Mouse (Mus musculus): ENCODE results near the gene Pcbp2. TPM values are rescaled to one million over a fixed set of nuclear protein-coding genes. Genes with fewer than 3 reads are reported as not detected.

Pcbp2 gene
- polyA plus RNA-seq, 1 experiment, result 892 TPM

- Histone ChIP-seq H3ac (ENCODE audit: control insufficient read depth, insufficient read length) (no peak overlapping the region), H3K4me2 (ENCODE audit: low read depth) (no peak overlapping the region), H3K79me2 (ENCODE audit: control insufficient read depth, insufficient read depth) (no peaks in the 10 kb centered on the region), H3K27me3 (ENCODE audit: control insufficient read depth, insufficient read depth, insufficient read length) (no peaks in the 10 kb centered on the region), H3K36me3 (ENCODE audit: control insufficient read depth, insufficient read depth) (peaks cover 38% of the 10 kb centered on the region), H3K4me3 (no peak overlapping the region)
- TF ChIP-seq USF1 (IDR thresholded peaks at IDR 0.05; ENCODE audit: low read depth) (no peak), POLR2A (IDR thresholded peaks at IDR 0.05; ENCODE audit: insufficient read length, low read depth) (peak; percentile 11), POLR2AphosphoS2 (IDR thresholded peaks at IDR 0.05; ENCODE audit: insufficient read length, low read depth) (peak; percentile 48)
Observed at GRCm38 (mm10) chr15:102505770-102506463, 35.6 kb downstream of the Pcbp2 start.

GRCm38 (mm10) chr15:102506464-102506830 lies 36.1 kb downstream of the Pcbp2 start:
- H3K79me2 ChIP-seq (ENCODE audit: control insufficient read depth, insufficient read depth), result no peaks in the 10 kb centered on the region
- TF ChIP-seq E2F4 (IDR thresholded peaks at IDR 0.05; ENCODE audit: insufficient read depth) (no peak), TCF12 (IDR thresholded peaks at IDR 0.05; ENCODE audit: insufficient read depth, poor library complexity, severe bottlenecking) (no peak), POLR2AphosphoS2 (IDR thresholded peaks at IDR 0.05; ENCODE audit: insufficient read length, low read depth) (no peak), USF1 (IDR thresholded peaks at IDR 0.05; ENCODE audit: low read depth) (no peak), TCF3 (IDR thresholded peaks at IDR 0.05; ENCODE audit: insufficient read length, low read depth) (no peak), POLR2A (IDR thresholded peaks at IDR 0.05; ENCODE audit: insufficient read length, low read depth) (no peak), CEBPB (IDR thresholded peaks at IDR 0.05; ENCODE audit: insufficient read depth, poor library complexity, severe bottlenecking) (no peak), MYOG (IDR thresholded peaks at IDR 0.05; ENCODE audit: control insufficient read depth in 1 of 3, insufficient read depth in 1 of 3, insufficient read length in 2 of 3, low read depth in 2 of 3) (no peak), MYOD1 (IDR thresholded peaks at IDR 0.05; ENCODE audit: control insufficient read depth in 1 of 3, insufficient read length in 2 of 3, low read depth in 2 of 3) (no peak), MAX (IDR thresholded peaks at IDR 0.05; ENCODE audit: low read depth) (no peak), SRF (IDR thresholded peaks at IDR 0.05; ENCODE audit: control insufficient read depth, insufficient read length, low read depth) (no peak)
- H3K27me3 ChIP-seq (ENCODE audit: control insufficient read depth, insufficient read depth, insufficient read length), result no peaks in the 10 kb centered on the region
- H3K4me2 ChIP-seq (ENCODE audit: low read depth), result no peak overlapping the region
- no peak overlapping the region for H3K4me3 ChIP-seq
- no peak overlapping the region for H3ac ChIP-seq (ENCODE audit: control insufficient read depth, insufficient read length)
- H3K36me3 ChIP-seq (ENCODE audit: control insufficient read depth, insufficient read depth), result peaks cover 34% of the 10 kb centered on the region

GRCm38 (mm10) chr15:102506864-102507263 lies 36.5 kb downstream of the Pcbp2 start:
- H3K79me2 ChIP-seq (ENCODE audit: control insufficient read depth, insufficient read depth), result no peaks in the 10 kb centered on the region
- no peaks in the 10 kb centered on the region for H3K27me3 ChIP-seq (ENCODE audit: control insufficient read depth, insufficient read depth, insufficient read length)
- TF ChIP-seq POLR2AphosphoS2 (IDR thresholded peaks at IDR 0.05; ENCODE audit: insufficient read length, low read depth) (peak; percentile 52), CEBPB (IDR thresholded peaks at IDR 0.05; ENCODE audit: insufficient read depth, poor library complexity, severe bottlenecking) (no peak), MYOG (IDR thresholded peaks at IDR 0.05; ENCODE audit: control insufficient read depth in 1 of 3, insufficient read depth in 1 of 3, insufficient read length in 2 of 3, low read depth in 2 of 3) (no peak)
- no peak overlapping the region for H3K4me3 ChIP-seq
- peaks cover 30% of the 10 kb centered on the region for H3K36me3 ChIP-seq (ENCODE audit: control insufficient read depth, insufficient read depth)
- no peak overlapping the region for H3K4me2 ChIP-seq (ENCODE audit: low read depth)
- H3ac ChIP-seq (ENCODE audit: control insufficient read depth, insufficient read length), result no peak overlapping the region

GRCm38 (mm10) chr15:102507561-102507960 lies 37.2 kb downstream of the Pcbp2 start:
- peaks cover 23% of the 10 kb centered on the region for H3K36me3 ChIP-seq (ENCODE audit: control insufficient read depth, insufficient read depth)
- no peak overlapping the region for H3K4me3 ChIP-seq
- no peaks in the 10 kb centered on the region for H3K79me2 ChIP-seq (ENCODE audit: control insufficient read depth, insufficient read depth)
- H3ac ChIP-seq (ENCODE audit: control insufficient read depth, insufficient read length), result no peak overlapping the region
- TF ChIP-seq POLR2A (IDR thresholded peaks at IDR 0.05; ENCODE audit: insufficient read length, low read depth) (peak; percentile 23), TCF3 (IDR thresholded peaks at IDR 0.05; ENCODE audit: insufficient read length, low read depth) (no peak), POLR2AphosphoS2 (IDR thresholded peaks at IDR 0.05; ENCODE audit: insufficient read length, low read depth) (peak; percentile 31), SRF (IDR thresholded peaks at IDR 0.05; ENCODE audit: control insufficient read depth, insufficient read length, low read depth) (no peak)
- no peak overlapping the region for H3K4me2 ChIP-seq (ENCODE audit: low read depth)
- no peaks in the 10 kb centered on the region for H3K27me3 ChIP-seq (ENCODE audit: control insufficient read depth, insufficient read depth, insufficient read length)

GRCm38 (mm10) chr15:102508336-102508735 lies 38.0 kb downstream of the Pcbp2 start:
- Histone ChIP-seq H3K36me3 (ENCODE audit: control insufficient read depth, insufficient read depth) (peaks cover 15% of the 10 kb centered on the region), H3K4me2 (ENCODE audit: low read depth) (no peak overlapping the region), H3K79me2 (ENCODE audit: control insufficient read depth, insufficient read depth) (no peaks in the 10 kb centered on the region), H3ac (ENCODE audit: control insufficient read depth, insufficient read length) (no peak overlapping the region), H3K4me3 (no peak overlapping the region), H3K27me3 (ENCODE audit: control insufficient read depth, insufficient read depth, insufficient read length) (no peaks in the 10 kb centered on the region)
- TF ChIP-seq POLR2A (IDR thresholded peaks at IDR 0.05; ENCODE audit: insufficient read length, low read depth) (no peak), TCF3 (IDR thresholded peaks at IDR 0.05; ENCODE audit: insufficient read length, low read depth) (no peak), CEBPB (IDR thresholded peaks at IDR 0.05; ENCODE audit: insufficient read depth, poor library complexity, severe bottlenecking) (no peak), MAX (IDR thresholded peaks at IDR 0.05; ENCODE audit: low read depth) (no peak), POLR2AphosphoS2 (IDR thresholded peaks at IDR 0.05; ENCODE audit: insufficient read length, low read depth) (peak; percentile 66), E2F4 (IDR thresholded peaks at IDR 0.05; ENCODE audit: insufficient read depth) (no peak)

- no peak overlapping the region for H3ac ChIP-seq (ENCODE audit: control insufficient read depth, insufficient read length)
- peak overlapping the region; percentile 15 for H3K4me3 ChIP-seq
- peak overlapping the region; percentile 71 for H3K4me2 ChIP-seq (ENCODE audit: low read depth)
- H3K27me3 ChIP-seq (ENCODE audit: control insufficient read depth, insufficient read depth, insufficient read length), result no peaks in the 10 kb centered on the region
- no peaks in the 10 kb centered on the region for H3K36me3 ChIP-seq (ENCODE audit: control insufficient read depth, insufficient read depth)
- no peaks in the 10 kb centered on the region for H3K79me2 ChIP-seq (ENCODE audit: control insufficient read depth, insufficient read depth)
- TF ChIP-seq REST (IDR thresholded peaks at IDR 0.05; ENCODE audit: insufficient read depth, insufficient read length), result no peak
- no peak for TF ChIP-seq POLR2A (IDR thresholded peaks at IDR 0.05; ENCODE audit: insufficient read length, low read depth)
- TF ChIP-seq MYOG (IDR thresholded peaks at IDR 0.05; ENCODE audit: control insufficient read depth in 1 of 3, insufficient read depth in 1 of 3, insufficient read length in 2 of 3, low read depth in 2 of 3), result no peak
- no peak for TF ChIP-seq MAX (IDR thresholded peaks at IDR 0.05; ENCODE audit: low read depth)
- TF ChIP-seq CEBPB (IDR thresholded peaks at IDR 0.05; ENCODE audit: insufficient read depth, poor library complexity, severe bottlenecking), result no peak
- TF ChIP-seq E2F4 (IDR thresholded peaks at IDR 0.05; ENCODE audit: insufficient read depth), result no peak
- TF ChIP-seq TCF12 (IDR thresholded peaks at IDR 0.05; ENCODE audit: insufficient read depth, poor library complexity, severe bottlenecking), result no peak
- no peak for TF ChIP-seq USF1 (IDR thresholded peaks at IDR 0.05; ENCODE audit: low read depth)
- no peak for TF ChIP-seq TCF3 (IDR thresholded peaks at IDR 0.05; ENCODE audit: insufficient read length, low read depth)
- no peak for TF ChIP-seq SRF (IDR thresholded peaks at IDR 0.05; ENCODE audit: control insufficient read depth, insufficient read length, low read depth)
- TF ChIP-seq MYOD1 (IDR thresholded peaks at IDR 0.05; ENCODE audit: control insufficient read depth in 1 of 3, insufficient read length in 2 of 3, low read depth in 2 of 3), result no peak
- no peak for TF ChIP-seq POLR2AphosphoS2 (IDR thresholded peaks at IDR 0.05; ENCODE audit: insufficient read length, low read depth)
Observed at GRCm38 (mm10) chr15:102510110-102510509, 39.8 kb downstream of the Pcbp2 start.
